Mouse (Mus musculus) embryonic fibroblast, embryonic 13.5 days (primary cell): ENCODE measurements around the gene AI413582. TPM values are rescaled to one million over a fixed set of nuclear protein-coding genes. Genes with fewer than 3 reads are reported as not detected.
A peak's percentile ranks its signal among the peaks of the same experiment; 100 is the strongest.

ENCODE experiments used
- H3K27ac ChIP-seq: 2 replicates; pipeline ENCODE4 v1.5.1; 2012; ENCODE audit warnings: low read length, control low read depth, inconsistent platforms; ENCODE audit not compliant: insufficient read depth
- H3K4me1 ChIP-seq: 2 replicates; pipeline ENCODE4 v1.6.1; 2011; ENCODE audit warnings: low read length; ENCODE audit not compliant: control insufficient read depth, insufficient read depth
- H3K4me3 ChIP-seq: 2 replicates; pipeline ENCODE4 v1.5.1; 2011; ENCODE audit warnings: mild to moderate bottlenecking, control low read depth, low read length; ENCODE audit not compliant: insufficient read depth
- CTCF ChIP-seq: IDR thresholded peaks from 2 replicates; pipeline ENCODE4 v1.5.1; 2011; ENCODE audit warnings: mild to moderate bottlenecking, control low read depth, low read length, moderate library complexity, borderline replicate concordance; ENCODE audit not compliant: insufficient read depth
- POLR2A ChIP-seq: IDR thresholded peaks from 2 replicates; pipeline ENCODE4 v1.6.1; 2011; ENCODE audit warnings: low read depth, mild to moderate bottlenecking, control low read depth, low read length, moderate library complexity
- polyA plus RNA-seq: library from polyadenylated mRNA; stranded (reverse); fragments of >200 nt; gene quantifications from 2 replicates; pipeline ENCODE4 v1.2.4, GENCODE M21; 2011; ENCODE audit warnings: low read depth; ENCODE audit not compliant: missing spikeins, insufficient read length

Gene AI413582
- polyA plus RNA-seq, 1 experiment = 15.6 TPM

GRCm38 (mm10) chr17:27579816-27580215 is 14.3 kb upstream of the AI413582 start:
- TF ChIP-seq POLR2A (no peak), CTCF (no peak)
- H3K4me1 ChIP-seq = no peaks in the 10 kb centered on the region
- H3K27ac ChIP-seq = no peak overlapping the region
- H3K4me3 ChIP-seq = no peak overlapping the region

- H3K4me3 ChIP-seq = no peak overlapping the region
- no peak overlapping the region for H3K27ac ChIP-seq
- H3K4me1 ChIP-seq = no peaks in the 10 kb centered on the region
- TF ChIP-seq CTCF (no peak), POLR2A (no peak)
Measured at GRCm38 (mm10) chr17:27578487-27578886, 12.9 kb upstream of the AI413582 start.

- Histone ChIP-seq H3K4me3 (no peak overlapping the region), H3K4me1 (no peaks in the 10 kb centered on the region), H3K27ac (no peak overlapping the region)
- no peak for TF ChIP-seq POLR2A
- no peak for TF ChIP-seq CTCF
Measured at GRCm38 (mm10) chr17:27577468-27577867, 11.9 kb upstream of the AI413582 start.

- no peak overlapping the region for H3K4me3 ChIP-seq
- TF ChIP-seq CTCF = no peak
- no peak overlapping the region for H3K27ac ChIP-seq
- H3K4me1 ChIP-seq = no peaks in the 10 kb centered on the region
Measured at GRCm38 (mm10) chr17:27576056-27576455, 10.5 kb upstream of the AI413582 start.

GRCm38 (mm10) chr17:27575116-27575776 is 9.7 kb upstream of the AI413582 start:
- Histone ChIP-seq H3K4me1 (no peaks in the 10 kb centered on the region), H3K4me3 (no peak overlapping the region), H3K27ac (no peak overlapping the region)
- TF ChIP-seq POLR2A (no peak), CTCF (no peak)

GRCm38 (mm10) chr17:27574470-27575115 is 9.0 kb upstream of the AI413582 start:
- H3K4me3 ChIP-seq = no peak overlapping the region
- H3K27ac ChIP-seq = no peak overlapping the region
- TF ChIP-seq CTCF = no peak
- TF ChIP-seq POLR2A = no peak
- H3K4me1 ChIP-seq = no peaks in the 10 kb centered on the region

- H3K27ac ChIP-seq = no peak overlapping the region
- no peak overlapping the region for H3K4me3 ChIP-seq
- no peak for TF ChIP-seq POLR2A
- no peak for TF ChIP-seq CTCF
- H3K4me1 ChIP-seq = no peaks in the 10 kb centered on the region
Measured at GRCm38 (mm10) chr17:27573772-27574320, 8.3 kb upstream of the AI413582 start.

GRCm38 (mm10) chr17:27571315-27571714 is 5.8 kb upstream of the AI413582 start:
- TF ChIP-seq CTCF = no peak
- TF ChIP-seq POLR2A = no peak
- H3K4me3 ChIP-seq = no peak overlapping the region

GRCm38 (mm10) chr17:27568228-27568627 is 2.7 kb upstream of the AI413582 start:
- Histone ChIP-seq H3K4me3 (no peak overlapping the region), H3K27ac (no peak overlapping the region), H3K4me1 (0 out of 2 replicates have a peak, but pooled peaks cover 6% of the 10 kb centered on the region)
- TF ChIP-seq CTCF = no peak
- no peak for TF ChIP-seq POLR2A

More at GRCm38 (mm10) chr17:27571315-27571714, 5.8 kb upstream of the AI413582 start:
- Histone ChIP-seq H3K27ac (no peak overlapping the region), H3K4me1 (0 out of 2 replicates have a peak, but pooled peaks cover 1% of the 10 kb centered on the region)

- Histone ChIP-seq H3K4me3 (peak overlapping the region; percentile 35), H3K27ac (no peak overlapping the region), H3K4me1 (peaks cover 16% of the 10 kb centered on the region; the same call in 1 of the 2 replicates)
- TF ChIP-seq CTCF (no peak), POLR2A (peak; percentile 75)
Measured at GRCm38 (mm10) chr17:27565942-27566267, 349 bp upstream of the AI413582 start.
